Mouse (Mus musculus) adipocyte (in vitro differentiated cells): ENCODE data around the gene Tff2.
A peak's percentile ranks its signal among the peaks of the same experiment; 100 is the strongest.

Source experiments
- DNase-seq: peaks from one replicate; pipeline ENCODE4 v3.0.0-alpha.2; 2016; ENCODE audit warnings: low spot score

Gene Tff2

GRCm38 (mm10) chr17:31144040-31145037 lies at the start of gene Tff2:
Gene Tff2, minus strand, starts transcription at chr17:31144282.
- no peak for DNase-seq

GRCm38 (mm10) chr17:31193360-31193759 lies 49.3 kb upstream of the Tff2 start:
- DNase-seq, result no peak

- no peak for DNase-seq
Measured at GRCm38 (mm10) chr17:31192663-31193062, 48.6 kb upstream of the Tff2 start.

DNA sequence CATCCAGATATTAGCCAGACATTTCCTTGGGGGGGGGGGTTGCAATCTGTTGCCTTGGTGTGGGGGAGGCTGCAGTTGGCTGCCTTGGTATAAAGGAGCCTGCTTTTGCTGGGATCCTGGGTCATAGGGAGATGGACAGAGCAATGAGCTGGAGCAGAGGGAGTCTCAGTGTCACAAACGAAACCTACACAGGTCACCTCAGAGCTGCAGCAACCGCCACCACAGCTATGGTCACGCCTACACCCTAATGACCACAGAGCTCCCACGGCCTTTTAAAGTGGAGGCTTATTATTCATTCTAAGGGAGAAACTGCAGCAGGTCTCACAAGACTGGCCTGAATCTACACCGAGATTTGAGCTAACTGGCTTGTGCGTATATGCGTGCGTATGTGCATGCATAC lies 47.7 kb upstream of the Tff2 start:
- DNase-seq, result no peak

DNA sequence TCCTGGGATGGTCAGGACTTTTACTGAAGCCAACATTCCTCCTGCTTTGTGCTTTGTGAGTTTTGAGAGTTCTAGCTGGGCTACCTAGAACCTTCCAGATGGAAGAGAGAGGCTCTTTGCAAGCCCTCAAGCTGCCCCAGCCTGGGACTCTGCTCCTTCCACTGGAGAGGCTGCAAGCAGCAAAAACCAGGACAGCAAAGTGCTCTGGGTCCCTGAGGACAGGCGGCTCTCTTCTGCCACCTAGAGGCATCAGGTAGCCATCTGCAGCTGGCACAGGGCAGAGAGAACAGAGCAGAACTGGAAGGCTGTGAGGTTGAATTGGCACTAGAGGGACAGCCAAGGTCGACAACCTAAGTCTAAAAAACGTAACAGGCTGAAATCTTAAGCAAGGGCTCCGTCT lies 43.3 kb upstream of the Tff2 start:
- DNase-seq, result peak; percentile 74

DNA sequence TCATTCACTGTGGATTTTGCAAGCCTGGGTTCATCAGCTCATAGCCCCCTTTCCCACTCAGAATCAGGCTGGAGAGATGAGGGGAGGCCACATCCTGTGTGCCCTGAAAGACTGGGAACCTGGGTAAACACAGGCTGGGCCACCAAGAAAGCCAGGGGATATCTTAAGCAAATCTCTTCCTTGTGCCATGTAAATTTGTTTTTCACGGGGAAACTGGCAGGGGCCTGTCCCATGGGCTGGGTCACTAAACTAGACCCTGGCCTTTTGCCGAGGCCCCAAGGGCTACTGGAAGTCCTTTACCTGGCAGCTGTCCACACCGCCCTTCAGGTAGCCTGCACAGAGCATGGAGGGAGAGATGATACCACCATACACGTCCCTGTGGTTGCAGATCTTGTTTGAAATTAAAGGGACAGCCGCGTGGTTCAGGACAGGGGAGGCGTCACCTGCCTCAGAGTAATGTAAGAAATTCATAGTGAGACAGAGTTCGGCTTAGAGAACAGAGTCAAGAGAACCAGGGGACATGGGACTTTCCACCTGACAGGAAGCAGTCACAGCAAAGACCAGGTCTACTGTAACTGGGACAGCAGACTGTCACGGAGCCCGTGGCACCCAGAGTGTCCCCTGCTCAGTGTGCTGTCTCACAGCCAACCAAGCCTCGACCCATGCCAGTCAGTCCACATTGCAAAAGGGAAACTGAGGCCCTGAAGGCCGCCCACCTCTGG lies 40.3 kb upstream of the Tff2 start:
- DNase-seq, result no peak

DNA sequence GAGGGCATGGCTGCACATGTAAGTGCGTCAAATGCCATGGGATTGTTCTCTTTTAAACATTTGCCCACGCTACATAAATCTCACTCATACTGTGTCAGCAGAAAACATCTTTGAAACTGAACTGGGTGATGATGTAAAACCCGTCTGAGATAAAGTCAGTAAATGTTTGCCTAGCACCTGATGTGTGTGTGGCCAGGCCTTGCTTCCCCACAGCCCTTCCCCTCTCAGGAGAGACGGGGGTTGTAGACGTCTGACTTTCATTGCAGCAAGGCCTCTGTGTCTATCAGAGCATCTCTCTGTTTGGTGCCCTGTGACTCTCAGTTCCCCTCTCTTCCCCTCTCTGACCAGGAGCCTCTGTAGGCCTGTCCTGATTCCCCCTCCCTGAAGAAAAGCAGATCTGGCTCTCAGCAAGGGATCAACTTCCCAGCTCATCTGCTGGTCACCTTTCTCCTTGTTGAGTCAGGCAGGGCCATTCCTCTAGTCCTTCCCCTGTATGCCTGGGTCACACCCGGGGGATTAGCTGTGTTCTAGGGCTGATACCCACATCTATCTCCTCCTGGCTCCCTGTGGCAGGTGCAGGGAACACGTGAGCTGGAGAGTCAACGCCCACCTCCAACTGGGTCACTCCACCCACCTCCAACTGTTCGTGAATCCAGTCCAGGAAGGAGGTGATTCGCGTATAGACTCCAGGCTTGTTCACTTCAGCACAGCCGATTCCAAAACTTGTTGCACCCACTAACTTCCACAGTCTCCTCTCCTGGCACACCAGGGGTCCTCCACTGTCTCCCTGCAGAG lies 39.3 kb upstream of the Tff2 start:
- no peak for DNase-seq

DNA sequence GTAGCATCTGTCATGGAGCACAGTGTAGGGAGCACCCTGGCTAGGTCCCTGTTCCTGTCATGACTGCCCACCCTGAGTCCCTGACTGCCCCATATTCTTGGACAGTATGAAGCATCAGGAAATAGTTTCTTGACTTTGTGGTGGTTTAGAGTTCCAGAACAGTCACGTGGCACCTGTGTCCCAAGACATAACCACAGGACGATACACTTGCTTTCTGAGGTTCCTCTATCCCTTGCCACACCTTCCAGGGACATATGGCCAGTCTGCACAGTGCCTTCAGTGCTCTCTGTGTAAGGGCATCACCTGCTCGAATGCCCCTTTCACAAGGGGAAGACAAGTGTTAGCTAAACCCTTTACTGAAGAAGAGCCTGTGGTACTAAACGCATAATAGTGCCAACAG lies 37.4 kb upstream of the Tff2 start:
- DNase-seq, result no peak

- no peak for DNase-seq
Measured at GRCm38 (mm10) chr17:31176321-31176720, 32.2 kb upstream of the Tff2 start.

DNA sequence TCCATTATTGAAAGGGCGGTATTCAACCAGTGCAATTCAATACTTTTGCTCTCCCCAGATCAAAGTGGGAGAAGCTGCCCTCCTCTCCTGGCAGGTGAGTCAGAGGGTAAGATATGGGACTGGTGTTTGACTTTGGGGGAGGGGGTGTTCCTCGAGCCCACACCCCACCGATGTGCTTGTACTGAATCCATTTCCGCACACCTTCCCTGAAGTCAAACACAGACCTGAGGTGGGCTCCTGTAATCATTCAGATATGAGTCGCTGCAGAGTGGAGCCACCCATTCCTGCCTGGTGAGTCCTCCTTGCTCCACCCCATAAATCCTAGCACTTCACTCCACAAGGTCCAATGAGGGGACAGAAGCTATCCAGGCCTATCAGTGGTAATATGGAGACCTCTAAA lies 25.7 kb upstream of the Tff2 start:
- DNase-seq, result no peak

GRCm38 (mm10) chr17:31165127-31165526 lies 21.0 kb upstream of the Tff2 start, which contains the start of gene Tff1:
Gene Tff1, minus strand, starts transcription at chr17:31165277.
- DNase-seq, result no peak

GRCm38 (mm10) chr17:31163821-31164220 lies 19.7 kb upstream of the Tff2 start:
- DNase-seq, result no peak

GRCm38 (mm10) chr17:31162607-31163006 lies 18.5 kb upstream of the Tff2 start:
- no peak for DNase-seq

DNA sequence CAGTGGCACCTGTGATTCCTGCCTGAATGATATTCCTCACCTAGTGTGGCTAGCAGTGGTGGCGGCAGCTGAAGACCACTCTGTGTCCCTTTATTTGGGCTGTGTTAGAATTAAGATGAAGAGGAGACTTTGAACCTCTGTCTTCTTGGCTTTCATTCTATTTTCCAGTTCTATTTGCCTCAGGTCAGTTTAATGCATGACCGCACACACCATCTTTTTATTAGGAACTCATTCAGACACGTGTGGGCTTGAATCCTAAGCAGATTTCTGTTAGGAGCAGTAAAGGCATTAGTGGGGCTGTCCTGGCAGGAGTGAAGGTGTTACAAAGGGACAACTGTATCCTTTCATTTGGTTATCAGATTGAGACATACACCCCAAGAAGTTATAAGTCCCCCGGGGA lies 16.2 kb upstream of the Tff2 start:
- no peak for DNase-seq

GRCm38 (mm10) chr17:31157921-31158320 lies 13.8 kb upstream of the Tff2 start:
- no peak for DNase-seq

- DNase-seq, result no peak
Measured at GRCm38 (mm10) chr17:31153785-31154184, 9.7 kb upstream of the Tff2 start.

DNA sequence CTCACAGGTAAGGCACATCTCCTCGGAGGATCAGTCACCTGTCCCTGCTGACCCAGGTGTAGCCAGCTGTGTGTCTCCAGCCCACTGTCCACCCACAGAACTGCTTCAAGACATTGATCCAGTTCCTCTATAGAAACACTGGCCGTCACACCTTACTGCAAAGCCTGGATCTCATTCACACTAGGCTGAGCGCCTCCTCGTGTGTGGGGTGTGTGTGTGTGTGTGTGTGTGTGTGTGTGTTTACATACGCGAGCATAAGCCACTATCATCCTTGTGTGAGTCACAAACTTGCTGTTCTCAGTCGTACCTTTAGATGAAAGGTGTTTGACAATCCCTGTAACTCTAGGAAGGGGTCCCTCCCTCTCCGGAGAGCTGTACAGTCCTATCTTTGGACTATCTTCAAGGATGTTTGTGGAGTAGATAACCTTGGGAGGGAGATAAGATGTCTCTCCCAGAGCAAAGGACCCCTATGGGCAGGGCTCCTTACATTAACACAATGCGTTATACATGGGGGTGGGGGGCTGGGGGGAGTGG lies 9.0 kb upstream of the Tff2 start:
- DNase-seq, result no peak

DNA sequence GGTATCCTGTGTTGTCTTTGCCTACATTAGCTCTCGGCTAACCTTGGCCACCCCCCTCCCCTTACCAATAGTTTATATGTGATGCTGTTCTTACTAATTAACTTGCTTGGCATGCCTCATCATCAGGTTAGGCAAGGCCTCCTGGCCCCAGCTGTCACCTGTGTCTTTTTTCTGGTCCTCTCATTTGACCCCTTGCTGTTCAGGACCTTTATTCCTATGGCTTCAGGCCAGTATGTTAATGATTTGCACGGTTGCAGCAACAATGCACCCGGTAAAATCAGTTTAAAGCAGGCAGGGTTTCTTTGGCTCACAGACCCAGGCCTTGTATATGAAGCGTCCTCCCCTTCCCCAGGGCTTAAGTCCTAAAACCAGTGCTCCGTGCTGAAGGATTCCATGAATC lies 8.4 kb upstream of the Tff2 start:
- DNase-seq, result no peak

DNA sequence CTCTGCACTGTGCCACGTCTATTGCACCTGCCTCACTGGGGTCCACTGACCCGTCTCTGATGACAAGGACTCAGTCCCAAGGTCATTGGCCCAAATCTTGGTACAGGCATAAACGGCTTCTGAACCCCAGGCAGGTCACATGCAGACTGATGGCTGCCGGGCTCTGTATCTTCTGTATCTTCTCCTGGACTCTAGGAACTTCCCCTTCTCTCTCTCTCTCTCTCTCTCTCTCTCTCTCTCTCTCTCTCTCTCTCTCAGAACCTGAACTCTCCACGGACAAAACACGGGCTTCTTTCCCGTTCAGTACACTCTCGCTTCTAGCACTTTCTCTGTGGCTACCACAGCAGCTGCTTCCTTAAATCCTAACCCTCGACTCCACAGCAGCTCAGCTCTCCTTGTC lies 1.9 kb upstream of the Tff2 start:
- DNase-seq, result no peak

- DNase-seq, result no peak
Measured at GRCm38 (mm10) chr17:31142116-31142515, 2.0 kb downstream of the Tff2 start.

DNA sequence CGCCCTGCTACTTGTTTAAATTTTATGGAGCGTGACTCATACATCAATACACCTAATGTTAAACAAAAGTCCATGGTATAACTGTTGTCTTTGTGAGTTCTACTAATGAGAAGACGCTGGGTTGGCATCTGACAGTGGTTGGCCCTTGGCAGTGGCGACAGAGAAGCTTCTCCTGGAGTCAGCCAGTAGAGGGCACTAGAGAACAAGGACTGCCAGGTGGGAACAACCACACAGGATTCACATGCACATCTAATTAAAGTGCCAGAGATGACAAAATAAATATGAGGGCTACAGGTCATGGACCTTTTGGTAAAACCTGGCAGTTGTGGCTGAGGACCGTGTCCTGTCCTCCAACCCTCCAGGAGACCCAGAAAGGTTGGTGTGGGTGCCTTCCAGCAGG lies 5.7 kb downstream of the Tff2 start:
- peak; percentile 67 for DNase-seq

DNA sequence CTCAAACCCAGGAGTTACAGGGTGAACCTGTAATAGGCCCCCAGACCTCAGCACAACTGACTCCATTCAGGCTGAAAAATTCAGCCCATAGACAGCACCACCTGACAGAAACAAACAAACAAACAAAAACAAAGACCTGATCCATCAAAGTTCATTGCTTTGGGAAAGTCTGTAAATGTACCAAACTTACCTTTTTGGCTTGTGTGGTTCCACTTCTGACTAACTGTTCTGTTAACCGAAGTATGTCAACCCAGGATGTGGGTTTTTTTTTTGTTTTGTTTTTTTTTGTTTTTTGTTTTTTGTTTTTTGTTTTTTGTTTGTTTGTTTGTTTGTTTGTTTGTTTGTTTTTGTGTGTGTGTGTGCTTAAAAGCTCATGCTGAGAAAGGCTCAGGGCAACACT lies 7.3 kb downstream of the Tff2 start:
- no peak for DNase-seq
